Mouse (Mus musculus) heart, embryonic 11.5 days (tissue): ENCODE measurements around the gene Gpr37l1. TPM values are rescaled to one million over a fixed set of nuclear protein-coding genes. Genes with fewer than 3 reads are reported as not detected.

Source experiments
- ATAC-seq: fragments of 200-750 bp; cut with Nextera tagmentation; replicated peaks from 2 replicates; pipeline ENCODE4 v1.8.0; 2017; ENCODE audit warnings: moderate library complexity; ENCODE audit not compliant: insufficient number of reproducible peaks, low FRiP score, low TSS enrichment
- H3K27ac ChIP-seq: fragments of 300-500 bp; sonication (generic); 2 replicates; pipeline ENCODE4 v1.5.1; 2014; ENCODE audit warnings: mild to moderate bottlenecking, low read depth, low read length
- H3K27me3 ChIP-seq: fragments of 300-500 bp; sonication (generic); 2 replicates; pipeline ENCODE4 v1.6.1; 2014; ENCODE audit warnings: mild to moderate bottlenecking, low read length, mixed read lengths; ENCODE audit not compliant: control insufficient read depth, insufficient read depth
- H3K36me3 ChIP-seq: fragments of 300-500 bp; sonication (generic); 2 replicates; pipeline ENCODE4 v1.6.1; 2014; ENCODE audit warnings: mild to moderate bottlenecking, low read length, moderate library complexity, mixed read lengths; ENCODE audit not compliant: control insufficient read depth, insufficient read depth
- H3K4me1 ChIP-seq: fragments of 300-500 bp; sonication (generic); 2 replicates; pipeline ENCODE4 v1.6.1; 2014; ENCODE audit warnings: low read length; ENCODE audit not compliant: control insufficient read depth, insufficient read depth
- H3K4me2 ChIP-seq: fragments of 300-500 bp; sonication (generic); 2 replicates; pipeline ENCODE4 v1.6.1; 2014; ENCODE audit warnings: mild to moderate bottlenecking, moderate library complexity
- H3K4me3 ChIP-seq: fragments of 300-500 bp; sonication (generic); 2 replicates; pipeline ENCODE4 v1.5.1; 2014; ENCODE audit warnings: low read depth, low read length
- H3K9ac ChIP-seq: fragments of 300-500 bp; sonication (generic); 2 replicates; pipeline ENCODE4 v1.6.1; 2014; ENCODE audit warnings: mild to moderate bottlenecking, low read depth, low read length, moderate library complexity
- H3K9me3 ChIP-seq: fragments of 300-500 bp; sonication (generic); replicated peaks from 2 replicates; pipeline ENCODE4 v1.6.1; 2016; ENCODE audit warnings: low read length; ENCODE audit not compliant: control insufficient read depth
- WGBS: fragments of 180-500 bp; shearing (Covaris S2); extraction: QIAGEN DNeasy Blood & Tissue Kit; methylation state at CpG from one replicate; pipeline ENCODE4 v1.1.7; 2014; ENCODE audit not compliant: insufficient replicate concordance; 5-methylcytosine and 5-hydroxymethylcytosine counted together
- polyA plus RNA-seq: library from polyadenylated mRNA; unstranded; fragments of >200 nt; fragmentation: Nextera tagmentation; extraction: Ambion mirVana; gene quantifications from 2 replicates; pipeline ENCODE4 v1.2.1, GENCODE M21; 2014

Gene Gpr37l1
- polyA plus RNA-seq, 1 experiment from 2014 or later, result not detected

GRCm38 (mm10) chr1:135135111-135135787, 32.2 kb downstream of the Gpr37l1 start:
- Histone ChIP-seq H3K4me2 (no peak overlapping the region), H3K4me3 (no peak overlapping the region)

GRCm38 (mm10) chr1:135133678-135134435, 33.6 kb downstream of the Gpr37l1 start:
- Histone ChIP-seq H3K27ac (no peak overlapping the region), H3K4me2 (no peak overlapping the region), H3K9me3 (no peaks in the 10 kb centered on the region), H3K36me3 (no peaks in the 10 kb centered on the region), H3K4me3 (no peak overlapping the region), H3K9ac (no peak overlapping the region), H3K27me3 (peaks cover 14% of the 10 kb centered on the region), H3K4me1 (peaks cover 18% of the 10 kb centered on the region)
- 72% methylated on average over 10 of the region's 10 CpGs for WGBS
- no peak for ATAC-seq

More at GRCm38 (mm10) chr1:135135111-135135787, 32.2 kb downstream of the Gpr37l1 start:
- H3K9me3 ChIP-seq, result no peaks in the 10 kb centered on the region
- H3K27me3 ChIP-seq, result peaks cover 3% of the 10 kb centered on the region; the same call in 1 of the 2 replicates
- H3K36me3 ChIP-seq, result no peaks in the 10 kb centered on the region
- H3K9ac ChIP-seq, result no peak overlapping the region
- no peak overlapping the region for H3K27ac ChIP-seq
- ATAC-seq, result no peak
- peaks cover 18% of the 10 kb centered on the region for H3K4me1 ChIP-seq
- 89% methylated on average over 8 of the region's 8 CpGs for WGBS

DNA sequence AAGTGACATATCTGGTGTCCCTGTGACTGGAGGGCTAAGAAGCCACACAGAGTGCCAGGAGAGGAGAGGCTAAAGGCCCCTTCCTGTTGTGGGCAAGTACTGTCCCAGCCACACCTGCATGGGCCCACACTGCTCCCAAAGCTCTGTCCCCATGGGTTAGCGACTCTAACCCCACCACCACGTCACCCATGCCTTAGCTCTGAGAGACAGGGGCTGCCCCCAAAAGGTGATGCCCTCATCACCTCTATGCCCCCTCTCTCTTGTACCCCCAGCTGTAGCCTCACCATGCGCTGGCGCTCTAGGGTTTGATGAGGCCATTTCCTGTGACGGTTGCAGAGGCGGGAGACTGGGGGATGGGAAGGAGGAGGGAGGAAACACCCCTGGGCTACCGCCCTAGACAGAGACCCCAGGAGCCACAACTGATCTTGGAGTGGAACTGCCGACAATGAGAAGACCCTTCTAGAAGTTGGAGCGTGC, 34.5 kb downstream of the Gpr37l1 start:
- Histone ChIP-seq H3K4me1 (peaks cover 18% of the 10 kb centered on the region), H3K27ac (no peak overlapping the region), H3K4me3 (no peak overlapping the region), H3K9me3 (no peaks in the 10 kb centered on the region), H3K27me3 (peaks cover 22% of the 10 kb centered on the region), H3K4me2 (no peak overlapping the region), H3K36me3 (no peaks in the 10 kb centered on the region), H3K9ac (0 out of 2 replicates have a peak overlapping the region, but pooled peaks have one; percentile 22)
- WGBS, result 62% methylated on average over 9 of the region's 9 CpGs
- no peak for ATAC-seq

DNA sequence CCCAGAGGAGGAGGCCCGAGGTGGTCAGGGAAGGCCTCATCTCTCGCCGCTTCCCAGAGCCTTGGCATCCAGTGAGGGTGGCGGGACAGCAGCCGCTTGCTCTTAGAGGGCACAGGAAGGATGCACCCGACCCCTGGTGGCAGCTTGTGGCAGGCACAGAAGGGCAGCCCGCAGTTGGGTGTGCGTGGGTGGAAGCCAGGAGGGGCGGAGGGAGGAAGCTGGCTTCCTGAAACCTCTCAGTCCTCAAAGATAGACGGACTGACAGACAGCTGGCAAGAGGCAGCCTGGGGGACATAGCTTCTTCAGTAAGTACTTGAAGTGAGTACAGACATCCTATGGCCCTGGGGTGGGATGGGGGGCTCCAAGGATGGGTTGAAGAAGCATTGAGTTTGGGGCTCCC, 35.0 kb downstream of the Gpr37l1 start, which contains the start of gene Ptpn7:
Gene Ptpn7, plus strand, starts transcription at position 228 of the 400 bp plus-strand sequence.
- no peaks in the 10 kb centered on the region for H3K9me3 ChIP-seq
- H3K4me2 ChIP-seq, result peak within 1 kb of the TSS; percentile 9; the same call in 1 of the 2 replicates
- WGBS, result 16% methylated on average over 10 of the region's 10 CpGs
- 0 out of 2 replicates have a peak within 1 kb of the TSS, but pooled peaks have one; percentile 22 for H3K27ac ChIP-seq
- peaks cover 18% of the 10 kb centered on the region for H3K4me1 ChIP-seq
- H3K27me3 ChIP-seq, result peaks cover 27% of the 10 kb centered on the region
- no peak within 1 kb of the TSS for H3K4me3 ChIP-seq
- 0 out of 2 replicates have a peak within 1 kb of the TSS, but pooled peaks have one; percentile 22 for H3K9ac ChIP-seq
- no peaks in the 10 kb centered on the region for H3K36me3 ChIP-seq
- ATAC-seq, result no peak

DNA sequence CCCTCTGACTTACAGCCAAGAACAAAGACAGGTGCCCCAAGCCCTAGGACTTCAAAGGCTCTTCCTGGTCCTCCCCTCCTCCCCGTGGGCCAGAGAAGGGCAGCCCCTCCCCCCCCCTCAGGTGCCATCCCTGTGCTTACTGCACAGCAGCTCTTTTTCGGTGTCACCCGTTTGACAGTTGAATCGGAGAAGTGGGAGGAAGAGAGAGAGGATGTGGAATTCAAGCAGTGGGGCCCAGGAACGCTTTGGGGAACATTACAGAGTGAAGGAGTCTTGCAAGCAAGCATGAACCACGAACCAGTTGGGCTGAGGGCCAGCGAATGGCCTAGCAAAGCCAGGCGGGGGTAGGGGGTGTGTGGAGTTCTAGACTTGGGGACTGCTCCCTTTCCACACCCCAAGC, 35.9 kb downstream of the Gpr37l1 start:
- Histone ChIP-seq H3K4me2 (no peak overlapping the region), H3K27me3 (peaks cover 33% of the 10 kb centered on the region), H3K4me1 (peaks cover 18% of the 10 kb centered on the region), H3K4me3 (no peak overlapping the region), H3K36me3 (no peaks in the 10 kb centered on the region), H3K9me3 (no peaks in the 10 kb centered on the region), H3K27ac (0 out of 2 replicates have a peak overlapping the region, but pooled peaks have one; percentile 22), H3K9ac (no peak overlapping the region)
- WGBS, result 50% methylated on average over 8 of the region's 8 CpGs
- ATAC-seq, result no peak

DNA sequence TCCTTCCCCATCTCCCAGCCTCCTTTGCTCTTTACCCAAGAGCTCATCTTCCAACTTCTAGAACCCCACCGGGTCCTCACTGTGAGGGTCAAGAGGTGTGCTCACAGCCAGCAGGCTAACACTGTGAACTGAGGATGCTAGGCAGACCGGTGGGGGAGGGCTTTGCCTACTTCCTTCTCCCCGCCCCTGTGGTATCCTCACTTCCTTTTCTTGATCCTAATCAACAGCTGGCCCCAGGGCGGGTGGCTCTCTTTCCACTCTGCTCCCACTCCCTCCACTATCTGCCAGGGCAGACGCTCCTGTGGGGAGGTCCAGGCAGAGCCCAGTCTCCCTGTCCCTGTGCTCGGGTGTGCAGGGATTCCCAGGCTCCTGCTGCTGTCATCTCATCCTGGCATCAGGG, 36.4 kb downstream of the Gpr37l1 start:
- 0 out of 2 replicates have a peak overlapping the region, but pooled peaks have one; percentile 14 for H3K4me2 ChIP-seq
- no peak for ATAC-seq
- WGBS, result 19% methylated on average over 6 of the region's 6 CpGs
- peaks cover 18% of the 10 kb centered on the region for H3K4me1 ChIP-seq
- H3K36me3 ChIP-seq, result no peaks in the 10 kb centered on the region
- no peaks in the 10 kb centered on the region for H3K9me3 ChIP-seq
- H3K4me3 ChIP-seq, result no peak overlapping the region
- peaks cover 36% of the 10 kb centered on the region for H3K27me3 ChIP-seq
- no peak overlapping the region for H3K9ac ChIP-seq
- H3K27ac ChIP-seq, result no peak overlapping the region

DNA sequence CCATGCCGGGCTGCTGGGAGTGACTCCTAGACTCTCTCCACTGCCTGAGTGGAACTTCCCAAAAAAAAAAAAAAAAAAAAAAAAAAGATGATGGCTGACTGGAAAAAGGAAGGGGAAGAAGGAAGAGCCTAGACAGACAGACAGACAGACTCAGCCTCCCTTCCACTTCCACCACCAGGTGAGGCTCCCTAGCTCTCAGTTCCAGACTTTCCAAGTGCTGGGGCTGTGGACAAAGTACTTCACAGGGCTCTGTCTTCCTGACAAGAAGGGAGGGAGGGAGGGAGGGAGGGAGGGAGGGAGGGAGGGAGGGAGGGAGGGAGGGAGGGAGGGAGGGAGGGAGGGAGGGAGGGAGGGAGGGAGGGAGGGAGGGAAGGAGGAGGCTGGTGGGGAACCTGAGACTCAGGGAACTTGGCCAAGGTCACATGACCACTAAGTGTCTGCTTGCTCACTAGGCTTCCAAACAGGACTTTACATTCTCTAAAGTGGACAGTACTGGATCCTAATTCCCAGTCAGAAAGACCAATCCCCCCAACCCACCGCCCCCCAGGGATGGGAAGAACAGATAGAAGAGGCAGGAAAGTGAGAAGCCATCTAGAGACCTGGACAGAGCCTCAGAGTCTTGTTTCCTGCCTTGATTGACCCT, 37.0 kb downstream of the Gpr37l1 start:
- Histone ChIP-seq H3K9ac (no peak overlapping the region), H3K9me3 (no peaks in the 10 kb centered on the region), H3K4me1 (peaks cover 18% of the 10 kb centered on the region), H3K27me3 (peaks cover 41% of the 10 kb centered on the region), H3K36me3 (no peaks in the 10 kb centered on the region), H3K27ac (no peak overlapping the region), H3K4me2 (no peak overlapping the region), H3K4me3 (no peak overlapping the region)
- no peak for ATAC-seq
- WGBS, result 47% methylated on average over 2 of the region's 2 CpGs

- Histone ChIP-seq H3K4me3 (no peak overlapping the region), H3K4me2 (no peak overlapping the region), H3K9me3 (no peaks in the 10 kb centered on the region), H3K36me3 (no peaks in the 10 kb centered on the region), H3K9ac (no peak overlapping the region), H3K27me3 (peaks cover 42% of the 10 kb centered on the region), H3K27ac (no peak overlapping the region), H3K4me1 (peaks cover 18% of the 10 kb centered on the region)
- no peak for ATAC-seq
- 74% methylated on average over 9 of the region's 9 CpGs for WGBS
These were observed 37.8 kb downstream of the Gpr37l1 start for GRCm38 (mm10) chr1:135129543-135130183.
